9 mouse cellular contexts compared by ENCODE assay signal in the genomic region with DNA sequence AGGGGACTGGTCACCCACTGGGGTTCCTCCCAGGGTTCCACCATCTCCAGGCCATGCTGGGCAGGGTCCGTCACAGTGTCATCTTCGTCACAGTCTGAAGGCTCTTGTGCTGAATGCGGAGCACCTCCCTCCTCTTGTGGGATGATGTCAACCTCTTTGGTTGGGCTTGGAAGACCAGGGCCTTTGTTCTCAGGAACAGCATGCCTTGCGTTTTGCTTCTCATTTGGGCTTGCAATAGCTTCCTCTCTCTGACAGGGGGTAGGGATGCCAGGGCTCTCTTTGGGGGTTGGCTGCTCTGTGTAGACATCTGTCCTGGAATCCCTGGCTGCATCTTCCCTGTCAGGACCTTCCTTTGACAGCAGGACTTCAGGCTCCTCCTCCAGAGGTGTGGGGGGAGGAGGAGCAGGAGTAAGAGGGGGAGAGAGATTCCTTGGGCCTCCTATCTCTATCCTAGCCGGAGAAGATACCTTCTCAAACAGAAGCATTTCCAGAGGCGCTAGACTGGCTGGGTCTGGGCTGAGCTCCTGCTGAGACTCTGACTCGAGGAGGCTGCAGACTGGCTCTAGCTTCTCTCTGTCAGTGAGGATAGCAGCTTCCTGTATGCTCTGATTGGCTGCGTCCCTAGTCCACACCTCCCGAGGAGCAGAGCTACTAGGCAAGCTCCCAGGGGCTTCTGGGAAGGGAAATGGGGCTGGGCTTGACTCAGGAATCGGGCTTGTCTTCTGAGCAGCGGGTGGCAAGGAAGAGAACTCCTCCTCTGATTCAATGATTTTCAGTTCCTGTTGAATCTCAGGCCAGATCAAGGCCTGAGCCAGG. TPM values are rescaled to one million over a fixed set of nuclear protein-coding genes. Genes with fewer than 3 reads are reported as not detected.
A peak's percentile ranks its signal among the peaks of the same experiment; 100 is the strongest.
DNase-seq lines count a peak whose midpoint lies in the region; ATAC-seq lines count a peak whose summit lies in the region.
"Had no signal": no experiment of that assay in that cellular context is flagged by ENCODE, and none has a peak within 500 bp of the region (broad histone marks: within the 10 kb centered on the region; RNA-seq: fewer than 3 reads in every experiment).

No protein-coding gene starts in this region.

- 55% methylated on average over 11 of the region's 11 CpGs for WGBS in neural tube, embryonic 15.5 days

- no peak for DNase-seq in frontal cortex, postnatal 25 days (ENCODE audit: low spot score in 2 of 2)
- DNase-seq in urinary bladder, postnatal 25 days (ENCODE audit: low spot score): peak; percentile 8
- DNase-seq in urinary bladder, adult 18-20 months (ENCODE audit: low spot score in 2 of 2): no peak
- DNase-seq in gastrocnemius, postnatal 25 days: peak; percentile 60
- DNase-seq in layer of hippocampus, adult 9-11 months: peak; percentile 72
- no peak for DNase-seq in ovary, postnatal 10 days (ENCODE audit: low spot score)

- no peaks in the 10 kb centered on the region for H3K4me1 ChIP-seq in neural tube, embryonic 15.5 days

- H3K27me3 ChIP-seq in neural tube, embryonic 15.5 days (replicated peaks): no peaks in the 10 kb centered on the region
- H3K27me3 ChIP-seq: midbrain, embryonic 12.5 days had no signal

- peak; percentile 79 for ATAC-seq in frontal cortex, adult (ENCODE audit: low TSS enrichment)
- ATAC-seq in neural tube, embryonic 15.5 days (ENCODE audit: low FRiP score): no peak

- H3K4me3 ChIP-seq in neural tube, embryonic 15.5 days (replicated peaks): no peak overlapping the region
- H3K4me3 ChIP-seq: midbrain, embryonic 12.5 days had no signal

- H3K27ac ChIP-seq in neural tube, embryonic 15.5 days (replicated peaks): no peak overlapping the region
- H3K27ac ChIP-seq: midbrain, embryonic 12.5 days had no signal

- H3K9me3 ChIP-seq in neural tube, embryonic 15.5 days (replicated peaks): no peaks in the 10 kb centered on the region
- H3K9me3 ChIP-seq: midbrain, embryonic 12.5 days had no signal

- peak overlapping the region; percentile 3; the same call in 1 of the 2 replicates for H3K4me2 ChIP-seq in neural tube, embryonic 15.5 days
- H3K4me2 ChIP-seq: midbrain, embryonic 12.5 days had no signal

- no peaks in the 10 kb centered on the region for H3K36me3 ChIP-seq in neural tube, embryonic 15.5 days
- H3K36me3 ChIP-seq: midbrain, embryonic 12.5 days had no signal

- H3K9ac ChIP-seq in neural tube, embryonic 15.5 days (replicated peaks): no peak overlapping the region
- H3K9ac ChIP-seq: midbrain, embryonic 12.5 days had no signal

RNA-seq across cellular contexts. Expression of gene Tmem39a, which starts 44.7 kb away (rescaled TPM):
- total RNA-seq in gastrocnemius, postnatal 25 days (2021): 10 to 100 TPM; 17.1 to 18.8 TPM
- polyA plus RNA-seq in neural tube, embryonic 15.5 days (2015; fragmentation: Nextera tagmentation; extraction: Ambion mirVana): 38.6 and 50.7 TPM in 2 replicates

RNA-seq across cellular contexts. Expression of gene Poglut1, which starts 53.1 kb away (rescaled TPM):
- 1 to 10 TPM; 6.2 to 8.1 TPM for total RNA-seq in gastrocnemius, postnatal 25 days (2021)
- polyA plus RNA-seq in neural tube, embryonic 15.5 days (2015; fragmentation: Nextera tagmentation; extraction: Ambion mirVana): 53.2 and 54.3 TPM in 2 replicates

Comparison
In these comparisons a context has a peak if more than half of its experiments do, and no peak if none do; other contexts are left out.
1. DNase-seq: peak in urinary bladder, postnatal 25 days (single experiment), gastrocnemius, postnatal 25 days (single experiment) and layer of hippocampus, adult 9-11 months (single experiment); none in frontal cortex, postnatal 25 days (0 of 2), urinary bladder, adult 18-20 months (0 of 2) and ovary, postnatal 10 days (single experiment).